Mouse (Mus musculus) spleen, adult 2 months (tissue): ENCODE data around the gene Il11.

Source experiments
- CTCF ChIP-seq: fragments of 200-500 bp; IDR thresholded peaks from 2 replicates; pipeline ENCODE4 v1.5.1; 2011; ENCODE audit warnings: mild to moderate bottlenecking, inconsistent platforms; ENCODE audit not compliant: insufficient read depth, insufficient read length, insufficient replicate concordance; ENCODE audit errors: extremely low read depth
- POLR2A ChIP-seq: fragments of 200-500 bp; IDR thresholded peaks from 2 replicates; pipeline ENCODE4 v1.6.1; 2011; ENCODE audit warnings: low read depth, low read length, inconsistent platforms

DNA sequence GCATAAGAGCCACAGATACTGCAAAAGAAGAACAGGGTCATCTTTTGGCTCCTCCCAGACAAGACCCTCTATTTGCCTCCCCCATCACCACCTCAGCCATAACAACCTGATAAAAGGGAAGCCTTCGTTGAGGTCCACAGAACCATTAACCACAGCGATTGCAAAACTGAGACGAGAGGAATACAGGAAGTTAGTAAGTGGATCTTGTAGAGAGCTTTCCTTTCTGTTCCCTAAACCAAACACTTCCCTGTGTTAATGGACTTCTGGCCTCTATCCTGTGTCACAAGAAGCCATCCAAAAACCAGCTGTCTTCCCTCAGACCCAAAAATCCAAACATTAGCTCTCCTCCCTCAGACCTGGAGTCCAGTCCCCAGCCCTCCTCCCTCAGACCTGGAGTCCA is 58.3 kb downstream of the Il11 start:
- TF ChIP-seq POLR2A (no peak), CTCF (no peak)
